Mouse (Mus musculus) ES-Bruce4 (cell line): Measurements from ENCODE around the gene Sept10. TPM values are rescaled to one million over a fixed set of nuclear protein-coding genes. Genes with fewer than 3 reads are reported as not detected.

Source experiments
- H3K27ac ChIP-seq: 2 replicates; pipeline ENCODE4 v1.5.1; 2012; ENCODE audit warnings: low read length, inconsistent platforms; ENCODE audit not compliant: insufficient read depth
- H3K27me3 ChIP-seq: 2 replicates; pipeline ENCODE4 v1.6.1; 2012; ENCODE audit warnings: mild to moderate bottlenecking, low read length, inconsistent platforms; ENCODE audit not compliant: control insufficient read depth, poor library complexity, insufficient read depth, severe bottlenecking
- H3K36me3 ChIP-seq: 2 replicates; pipeline ENCODE4 v1.6.1; 2012; ENCODE audit warnings: inconsistent platforms, mild to moderate bottlenecking, low read length, moderate library complexity; ENCODE audit not compliant: control insufficient read depth, poor library complexity, insufficient read depth, severe bottlenecking
- H3K4me1 ChIP-seq: one replicate; pipeline ENCODE4 v1.8.1; 2011; ENCODE audit warnings: low read length; ENCODE audit not compliant: control insufficient read depth, insufficient read depth
- H3K4me3 ChIP-seq: 2 replicates; pipeline ENCODE4 v1.5.1; 2011; ENCODE audit warnings: low read depth, mild to moderate bottlenecking, low read length
- H3K9ac ChIP-seq: 2 replicates; pipeline ENCODE4 v1.6.1; 2012; ENCODE audit warnings: low read depth, mild to moderate bottlenecking, inconsistent platforms; ENCODE audit not compliant: poor library complexity, severe bottlenecking
- H3K9me3 ChIP-seq: replicated peaks from 2 replicates; pipeline ENCODE4 v1.6.1; 2012; ENCODE audit warnings: mild to moderate bottlenecking, low read length, inconsistent platforms; ENCODE audit not compliant: control insufficient read depth, poor library complexity, insufficient read depth, severe bottlenecking
- CTCF ChIP-seq: IDR thresholded peaks from one replicate; pipeline ENCODE4 v1.8.1; 2011; ENCODE audit warnings: low read depth, low read length
- EP300 ChIP-seq: IDR thresholded peaks from 2 replicates; pipeline ENCODE4 v1.6.1; 2011; ENCODE audit warnings: low read depth, low read length; ENCODE audit not compliant: insufficient read depth
- POLR2A ChIP-seq: IDR thresholded peaks from one replicate; pipeline ENCODE4 v1.8.1; 2011; ENCODE audit warnings: low read length; ENCODE audit not compliant: insufficient read depth
- polyA plus RNA-seq: library from polyadenylated mRNA; stranded (reverse); fragments of >200 nt; gene quantifications from 2 replicates; pipeline ENCODE4 v1.2.4, GENCODE M21; 2011; ENCODE audit warnings: low read depth; ENCODE audit not compliant: missing spikeins, insufficient read depth, insufficient read length

Gene Sept10
- polyA plus RNA-seq, 1 experiment, result 53.4 TPM

DNA sequence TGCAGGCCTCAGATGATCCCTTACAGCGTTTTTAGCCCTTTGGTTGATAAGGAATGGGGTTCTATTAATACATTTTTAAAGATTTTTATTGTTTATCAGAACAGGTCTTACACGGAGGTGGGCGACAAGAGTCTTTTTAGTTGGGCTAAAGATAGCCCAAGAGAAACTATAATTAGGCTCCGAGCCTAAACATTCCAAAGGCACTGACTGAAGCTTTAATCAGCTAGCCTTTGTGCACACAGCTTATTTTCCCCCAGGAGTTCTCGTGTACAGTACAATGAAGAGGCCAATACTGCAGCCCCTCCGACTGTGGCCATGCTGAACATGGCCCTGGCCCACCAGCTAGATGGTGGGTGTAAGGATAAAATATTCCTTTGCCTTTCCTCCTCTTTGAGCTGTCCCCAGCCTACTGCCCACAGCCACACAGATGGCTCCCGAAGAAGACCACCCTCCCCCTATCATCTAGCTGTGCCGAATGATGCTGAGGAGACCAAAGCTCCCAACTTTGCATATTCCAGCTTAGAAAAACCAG is 88.1 kb downstream of the Sept10 start:
- TF ChIP-seq POLR2A, result no peak
- no peak for TF ChIP-seq EP300
- TF ChIP-seq CTCF, result no peak
- Histone ChIP-seq H3K27me3 (no peaks in the 10 kb centered on the region), H3K4me3 (no peak overlapping the region), H3K36me3 (no peaks in the 10 kb centered on the region), H3K4me1 (no peaks in the 10 kb centered on the region), H3K27ac (no peak overlapping the region), H3K9ac (no peak overlapping the region), H3K9me3 (no peaks in the 10 kb centered on the region)

DNA sequence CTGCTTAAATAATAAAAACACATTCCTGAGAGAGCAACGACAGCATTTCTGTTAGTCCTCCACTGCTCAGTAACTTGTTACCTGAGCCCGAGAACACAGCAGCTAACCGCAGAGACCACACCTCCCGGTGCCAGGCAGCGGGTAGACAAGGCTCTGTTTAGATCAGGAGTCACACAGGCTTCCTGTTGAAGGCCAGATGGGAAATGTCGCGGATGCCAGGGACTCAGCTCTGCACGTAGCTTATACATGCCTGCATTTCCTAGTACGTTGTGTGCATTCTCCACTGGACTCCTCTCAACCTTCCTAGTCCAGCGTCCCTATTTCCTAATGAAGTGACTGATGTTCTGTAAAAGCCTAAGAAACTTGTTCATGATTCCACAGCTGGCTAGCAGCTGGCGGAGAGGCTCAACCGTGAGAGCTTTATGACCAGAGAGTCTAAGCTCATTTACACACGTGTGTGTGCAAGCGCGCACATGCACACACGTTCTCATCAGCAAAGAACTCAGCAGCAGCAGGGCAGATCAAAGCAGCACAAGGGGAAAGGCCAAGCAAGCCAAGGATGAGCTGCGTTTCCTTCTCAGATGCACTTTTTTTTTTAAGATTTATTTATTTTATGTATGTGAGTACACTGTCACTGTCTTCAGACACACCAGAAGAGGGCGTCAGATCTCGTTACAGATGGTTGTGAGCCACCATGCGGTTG is 89.6 kb downstream of the Sept10 start:
- Histone ChIP-seq H3K27ac (no peak overlapping the region), H3K27me3 (no peaks in the 10 kb centered on the region), H3K4me1 (no peaks in the 10 kb centered on the region), H3K9me3 (no peaks in the 10 kb centered on the region), H3K4me3 (no peak overlapping the region), H3K9ac (no peak overlapping the region), H3K36me3 (no peaks in the 10 kb centered on the region)
- TF ChIP-seq POLR2A (no peak), EP300 (no peak), CTCF (no peak)

DNA sequence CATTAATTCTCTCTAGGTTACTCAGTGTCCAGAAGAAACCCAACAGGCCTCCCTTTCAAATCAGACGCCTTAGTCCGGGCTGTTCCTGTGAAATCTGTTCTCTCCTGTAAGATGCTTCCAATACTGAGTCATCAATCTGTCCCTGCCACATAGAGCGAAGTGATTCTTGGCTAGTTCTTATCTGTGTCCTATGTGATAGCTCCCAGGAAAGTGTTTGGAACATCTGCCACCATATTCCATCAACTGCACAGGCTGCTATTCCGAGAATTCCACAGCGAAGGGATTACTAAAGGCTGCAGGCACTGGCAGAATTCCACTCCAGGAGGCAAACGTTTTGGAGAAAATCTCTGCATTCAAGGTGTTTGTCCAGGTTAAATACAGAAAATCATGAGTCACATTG is 94.0 kb downstream of the Sept10 start:
- no peak overlapping the region for H3K9ac ChIP-seq
- TF ChIP-seq EP300, result no peak
- TF ChIP-seq POLR2A, result no peak
- TF ChIP-seq CTCF, result no peak
- H3K4me1 ChIP-seq, result no peaks in the 10 kb centered on the region
- H3K36me3 ChIP-seq, result no peaks in the 10 kb centered on the region
- no peak overlapping the region for H3K27ac ChIP-seq
- no peak overlapping the region for H3K4me3 ChIP-seq
- no peaks in the 10 kb centered on the region for H3K27me3 ChIP-seq
- no peaks in the 10 kb centered on the region for H3K9me3 ChIP-seq

DNA sequence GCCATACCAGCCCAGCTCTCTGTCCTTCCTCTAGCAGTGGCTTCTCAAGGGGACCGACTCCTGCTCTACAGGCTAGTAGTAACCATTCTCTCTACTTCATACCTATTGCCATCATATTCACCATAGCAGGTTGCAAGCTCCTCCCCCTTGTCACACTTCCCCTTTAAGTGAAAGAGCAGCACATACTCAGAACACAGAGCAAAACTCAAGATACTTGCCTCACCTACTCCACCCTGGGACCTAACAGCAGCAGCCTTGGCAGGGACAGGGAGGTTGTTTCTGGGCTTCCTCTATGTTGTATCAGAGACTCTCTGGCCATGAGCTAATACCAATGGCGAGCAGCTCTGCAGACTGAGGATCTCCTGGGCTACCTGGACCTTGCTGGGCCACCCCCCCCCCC is 96.2 kb downstream of the Sept10 start:
- H3K27ac ChIP-seq, result no peak overlapping the region
- H3K4me1 ChIP-seq, result no peaks in the 10 kb centered on the region
- TF ChIP-seq CTCF (no peak), EP300 (no peak), POLR2A (no peak)
- H3K27me3 ChIP-seq, result no peaks in the 10 kb centered on the region
- H3K4me3 ChIP-seq, result no peak overlapping the region
- no peaks in the 10 kb centered on the region for H3K9me3 ChIP-seq
- H3K36me3 ChIP-seq, result no peaks in the 10 kb centered on the region
- H3K9ac ChIP-seq, result no peak overlapping the region

DNA sequence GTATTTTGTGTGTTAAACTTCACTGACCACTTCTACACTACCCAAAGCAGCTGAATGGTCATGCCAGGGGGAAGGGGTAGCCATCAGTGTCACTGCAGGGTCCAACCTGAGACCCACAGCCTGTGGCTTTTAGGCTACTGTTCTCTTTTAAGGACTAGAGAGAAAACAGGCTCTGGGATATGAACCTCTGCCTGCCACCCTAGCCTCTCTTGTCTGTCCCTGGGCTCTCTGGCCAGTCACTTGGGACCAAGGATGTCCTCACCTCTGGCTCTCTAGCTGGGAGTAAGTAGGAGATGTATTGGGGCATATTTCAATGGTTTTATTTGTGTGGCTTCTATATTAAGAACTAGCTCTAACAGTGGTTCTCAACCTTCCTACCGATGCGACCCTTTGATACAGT is 101.8 kb downstream of the Sept10 start:
- Histone ChIP-seq H3K27ac (no peak overlapping the region), H3K36me3 (no peaks in the 10 kb centered on the region), H3K4me1 (no peaks in the 10 kb centered on the region), H3K4me3 (no peak overlapping the region), H3K9me3 (no peaks in the 10 kb centered on the region), H3K27me3 (no peaks in the 10 kb centered on the region), H3K9ac (no peak overlapping the region)
- no peak for TF ChIP-seq POLR2A
- no peak for TF ChIP-seq CTCF
- no peak for TF ChIP-seq EP300

DNA sequence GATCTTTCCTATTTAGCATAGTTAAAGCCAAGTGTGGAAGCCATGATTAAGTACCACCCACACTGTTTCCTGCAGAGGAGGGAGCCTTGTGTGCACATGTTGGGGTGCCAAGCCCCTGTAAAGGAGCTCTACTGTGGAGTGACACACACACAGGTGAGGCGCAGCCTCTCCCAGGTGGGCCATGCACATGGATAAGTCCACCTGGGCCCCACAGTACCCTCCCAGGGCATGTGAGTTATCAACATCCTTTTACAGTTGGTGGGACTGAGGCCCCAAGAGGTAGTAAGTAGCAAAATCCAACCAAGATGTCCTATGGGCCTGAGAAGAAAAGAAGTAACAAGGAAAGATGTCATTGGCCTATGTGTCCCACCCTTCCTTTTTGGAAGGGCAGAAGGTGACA is 102.6 kb downstream of the Sept10 start:
- no peak overlapping the region for H3K4me3 ChIP-seq
- no peak for TF ChIP-seq CTCF
- no peak for TF ChIP-seq POLR2A
- no peak for TF ChIP-seq EP300
- no peaks in the 10 kb centered on the region for H3K4me1 ChIP-seq
- H3K27ac ChIP-seq, result no peak overlapping the region
- H3K27me3 ChIP-seq, result no peaks in the 10 kb centered on the region
- no peaks in the 10 kb centered on the region for H3K36me3 ChIP-seq
- H3K9ac ChIP-seq, result no peak overlapping the region
- no peaks in the 10 kb centered on the region for H3K9me3 ChIP-seq
